Mouse (Mus musculus) liver, adult 2 months (tissue): ENCODE measurements around the gene Zfp30. TPM values are rescaled to one million over a fixed set of nuclear protein-coding genes. Genes with fewer than 3 reads are reported as not detected.

ENCODE experiments used
- DNase-seq: peaks from one replicate; pipeline ENCODE4 v3.0.0-alpha.2; 2011; ENCODE audit warnings: low read depth, low spot score; ENCODE audit errors: extremely low read depth
- H3K27ac ChIP-seq: fragments of 200-500 bp; replicated peaks from 2 replicates; pipeline ENCODE4 v1.5.1; 2012; ENCODE audit warnings: low read depth, mild to moderate bottlenecking, control low read depth, inconsistent platforms, low read length; ENCODE audit not compliant: insufficient read depth
- H3K27me3 ChIP-seq: fragments of 200-500 bp; 2 replicates; pipeline ENCODE4 v1.6.1; 2012; ENCODE audit warnings: mild to moderate bottlenecking, moderate library complexity, low read length, inconsistent platforms; ENCODE audit not compliant: control insufficient read depth, insufficient read depth
- H3K36me3 ChIP-seq: fragments of 200-500 bp; 2 replicates; pipeline ENCODE4 v1.6.1; 2012; ENCODE audit warnings: low read length, inconsistent platforms; ENCODE audit not compliant: control insufficient read depth, insufficient read depth
- H3K4me1 ChIP-seq: fragments of 200-500 bp; 2 replicates; pipeline ENCODE4 v1.6.1; 2011; ENCODE audit warnings: low read length; ENCODE audit not compliant: control insufficient read depth, insufficient read depth
- H3K4me3 ChIP-seq: fragments of 200-500 bp; 2 replicates; pipeline ENCODE4 v1.5.1; 2011; ENCODE audit warnings: low read depth, mild to moderate bottlenecking, control low read depth, low read length, moderate library complexity; ENCODE audit not compliant: insufficient read depth
- H3K79me2 ChIP-seq: fragments of 200-500 bp; 2 replicates; pipeline ENCODE4 v1.6.1; 2012; ENCODE audit warnings: inconsistent platforms, mild to moderate bottlenecking, low read length, moderate library complexity; ENCODE audit not compliant: control insufficient read depth, insufficient read depth
- H3K9ac ChIP-seq: fragments of 200-500 bp; 2 replicates; pipeline ENCODE4 v1.6.1; 2012; ENCODE audit warnings: low read depth, mild to moderate bottlenecking, control low read depth, inconsistent platforms, low read length
- CTCF ChIP-seq: fragments of 200-500 bp; IDR thresholded peaks from 2 replicates; pipeline ENCODE4 v1.5.1; 2011; ENCODE audit warnings: low read depth, low read length, control low read depth
- POLR2A ChIP-seq: fragments of 200-500 bp; IDR thresholded peaks from 2 replicates; pipeline ENCODE4 v1.6.1; 2011; ENCODE audit warnings: low read length, control low read depth; ENCODE audit not compliant: insufficient read depth; ENCODE audit errors: extremely low read depth
- WGBS: fragments of 180-500 bp; shearing (Covaris S2); methylation state at CpG from one replicate; pipeline ENCODE4 v1.1.7; 2018; 5-methylcytosine and 5-hydroxymethylcytosine counted together
- polyA plus RNA-seq: library from polyadenylated mRNA; depleted of rRNA; stranded (reverse); fragments of >200 nt; gene quantifications from 2 replicates; pipeline ENCODE4 v1.2.3, GENCODE M21; 2012
- total RNA-seq: library from RNA; depleted of rRNA; stranded (reverse); fragments of >200 nt; gene quantifications from 2 replicates; pipeline ENCODE4 v1.2.3, GENCODE M21; 2014

The Zfp30 gene
- total and polyA plus RNA-seq, 2 experiments: 1.5 to 1.8 TPM

- Histone ChIP-seq H3K9ac (peak overlapping the region; percentile 61), H3K4me3 (peak overlapping the region; percentile 55), H3K36me3 (no peaks in the 10 kb centered on the region), H3K27ac (peak overlapping the region; percentile 54), H3K79me2 (peaks cover 18% of the 10 kb centered on the region), H3K27me3 (no peaks in the 10 kb centered on the region), H3K4me1 (peaks cover 20% of the 10 kb centered on the region)
- peak; percentile 46 for DNase-seq
- WGBS: under 1% methylated on average over 12 of the region's 12 CpGs
- TF ChIP-seq POLR2A (no peak), CTCF (no peak)
Measured at GRCm38 (mm10) chr7:29815061-29815784, 31.4 kb downstream of the Zfp30 start.

GRCm38 (mm10) chr7:29815910-29816429, 32.2 kb downstream of the Zfp30 start, which contains the start of gene Zfp790:
Gene Zfp790, plus strand, starts transcription at chr7:29816114.
- Histone ChIP-seq H3K27me3 (no peaks in the 10 kb centered on the region), H3K36me3 (no peaks in the 10 kb centered on the region), H3K9ac (peak within 1 kb of the TSS; percentile 64), H3K4me3 (peak within 1 kb of the TSS; percentile 55), H3K79me2 (peaks cover 18% of the 10 kb centered on the region), H3K4me1 (peaks cover 20% of the 10 kb centered on the region), H3K27ac (peak within 1 kb of the TSS; percentile 68)
- DNase-seq: peak; percentile 96
- TF ChIP-seq POLR2A (peak; percentile 33; the same call in 1 of the 2 replicates), CTCF (no peak)
- 0% methylated on average over 26 of the region's 26 CpGs for WGBS

- no peak for TF ChIP-seq CTCF
- TF ChIP-seq POLR2A: no peak
- 1% methylated on average over 12 of the region's 12 CpGs for whole genome bisulfite sequencing
- DNase-seq: peak; percentile 82
Measured at GRCm38 (mm10) chr7:29818619-29819254, 34.9 kb downstream of the Zfp30 start.

GRCm38 (mm10) chr7:29828001-29828400, 44.2 kb downstream of the Zfp30 start:
- no peaks in the 10 kb centered on the region for H3K27me3 ChIP-seq
- H3K4me3 ChIP-seq: no peak overlapping the region
- no peak overlapping the region for H3K27ac ChIP-seq
- no peak for DNase-seq
- H3K9ac ChIP-seq: no peak overlapping the region
- no peaks in the 10 kb centered on the region for H3K4me1 ChIP-seq
- H3K36me3 ChIP-seq: peaks cover 61% of the 10 kb centered on the region
- H3K79me2 ChIP-seq: no peaks in the 10 kb centered on the region
- TF ChIP-seq POLR2A (no peak), CTCF (no peak)
- 74% methylated on average over 12 of the region's 12 CpGs for WGBS

More at GRCm38 (mm10) chr7:29818619-29819254, 34.9 kb downstream of the Zfp30 start:
- peak overlapping the region; percentile 66 for H3K27ac ChIP-seq
- peak overlapping the region; percentile 79 for H3K9ac ChIP-seq
- H3K4me1 ChIP-seq: peaks cover 20% of the 10 kb centered on the region
- no peaks in the 10 kb centered on the region for H3K27me3 ChIP-seq
- H3K36me3 ChIP-seq: peaks cover 4% of the 10 kb centered on the region; the same call in 1 of the 2 replicates
- peak overlapping the region; percentile 64 for H3K4me3 ChIP-seq
- peaks cover 18% of the 10 kb centered on the region for H3K79me2 ChIP-seq

- TF ChIP-seq POLR2A (no peak), CTCF (no peak)
- Histone ChIP-seq H3K27me3 (no peaks in the 10 kb centered on the region), H3K9ac (no peak overlapping the region), H3K4me1 (no peaks in the 10 kb centered on the region), H3K79me2 (no peaks in the 10 kb centered on the region), H3K36me3 (peaks cover 54% of the 10 kb centered on the region), H3K4me3 (no peak overlapping the region), H3K27ac (no peak overlapping the region)
- no peak for DNase-seq
- 97% methylated on average over 12 of the region's 12 CpGs for WGBS
Measured at GRCm38 (mm10) chr7:29829804-29830203, 46.0 kb downstream of the Zfp30 start.
